Mouse (Mus musculus) lung, postnatal 0 days (tissue): ENCODE results near the gene Hcar2. TPM values are rescaled to one million over a fixed set of nuclear protein-coding genes. Genes with fewer than 3 reads are reported as not detected.
A peak's percentile ranks its signal among the peaks of the same experiment; 100 is the strongest.

Experiments
- ATAC-seq: fragments of 200-750 bp; cut with Nextera tagmentation; 2 replicates; pipeline ENCODE4 v1.8.0; 2017; ENCODE audit warnings: moderate library complexity
- DNase-seq: peaks from one replicate; pipeline ENCODE4 v3.0.0-alpha.2; 2016; ENCODE audit warnings: low spot score
- H3K27ac ChIP-seq: fragments of 300-500 bp; sonication (generic); 2 replicates; pipeline ENCODE4 v1.5.1; 2014; ENCODE audit warnings: antibody characterized with exemption, mild to moderate bottlenecking, low read length, mixed read lengths
- H3K27me3 ChIP-seq: fragments of 300-500 bp; sonication (generic); replicated peaks from 2 replicates; pipeline ENCODE4 v1.6.1; 2014; ENCODE audit warnings: low read length, mixed read lengths; ENCODE audit not compliant: insufficient read depth
- H3K36me3 ChIP-seq: fragments of 300-500 bp; sonication (generic); 2 replicates; pipeline ENCODE4 v1.6.1; 2014; ENCODE audit warnings: low read length, mixed read lengths; ENCODE audit not compliant: insufficient read depth
- H3K4me1 ChIP-seq: fragments of 300-500 bp; sonication (generic); 2 replicates; pipeline ENCODE4 v1.6.1; 2014; ENCODE audit warnings: antibody characterized with exemption, low read depth, low read length, mixed read lengths; ENCODE audit not compliant: insufficient read depth
- H3K4me2 ChIP-seq: fragments of 300-500 bp; sonication (generic); replicated peaks from 2 replicates; pipeline ENCODE4 v1.6.1; 2014; ENCODE audit warnings: low read depth, mild to moderate bottlenecking, low read length, moderate library complexity, mixed read lengths
- H3K4me3 ChIP-seq: fragments of 300-500 bp; sonication (generic); 2 replicates; pipeline ENCODE4 v1.5.1; 2014; ENCODE audit warnings: low read depth, low read length
- H3K9ac ChIP-seq: fragments of 300-500 bp; sonication (generic); replicated peaks from 2 replicates; pipeline ENCODE4 v1.6.1; 2014; ENCODE audit warnings: low read depth, mild to moderate bottlenecking
- H3K9me3 ChIP-seq: fragments of 300-500 bp; sonication (generic); 2 replicates; pipeline ENCODE4 v1.6.1; 2016; ENCODE audit warnings: low read length, mixed read lengths
- CTCF ChIP-seq: IDR thresholded peaks from 2 replicates; pipeline ENCODE4 v1.5.1; 2016; ENCODE audit warnings: antibody characterized with exemption, mild to moderate bottlenecking
- EP300 ChIP-seq: IDR thresholded peaks from 2 replicates; pipeline ENCODE4 v1.6.1; 2016; ENCODE audit warnings: antibody characterized with exemption, mild to moderate bottlenecking, control low read depth
- WGBS: fragments of 180-500 bp; shearing (Covaris S2); extraction: QIAGEN DNeasy Blood & Tissue Kit; methylation state at CpG from one replicate; pipeline ENCODE4 v1.1.7; 2014; 5-methylcytosine and 5-hydroxymethylcytosine counted together
- polyA plus RNA-seq: library from polyadenylated mRNA; unstranded; fragments of >200 nt; fragmentation: Nextera tagmentation; extraction: Ambion mirVana; gene quantifications from 2 replicates; pipeline ENCODE4 v1.2.1, GENCODE M21; 2015

Hcar2 gene
- polyA plus RNA-seq, 1 experiment from 2014 or later = 3.7 TPM

DNA sequence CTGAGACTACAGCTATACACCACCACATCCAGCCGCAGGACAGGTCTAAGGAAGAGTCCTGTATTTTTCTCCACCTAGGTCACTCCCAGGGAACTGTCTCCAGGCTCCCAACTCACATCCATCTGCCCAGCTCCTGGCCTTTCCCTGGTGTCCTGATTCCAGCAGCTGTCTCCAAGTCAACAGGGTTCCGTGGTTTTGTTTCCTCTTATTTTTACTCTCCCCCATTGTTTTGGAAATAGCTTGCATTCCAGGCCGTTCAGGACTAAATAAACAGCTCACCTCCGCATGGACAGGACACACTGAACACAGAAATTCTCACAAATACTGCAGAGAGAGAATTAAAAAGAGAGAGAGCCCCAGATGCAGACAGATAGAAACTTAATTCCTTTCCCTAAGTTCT is 27.9 kb downstream of the Hcar2 start:
- Histone ChIP-seq H3K27ac (no peak overlapping the region), H3K4me3 (no peak overlapping the region), H3K27me3 (no peaks in the 10 kb centered on the region), H3K36me3 (no peaks in the 10 kb centered on the region), H3K4me1 (no peaks in the 10 kb centered on the region), H3K9me3 (no peaks in the 10 kb centered on the region), H3K9ac (no peak overlapping the region), H3K4me2 (no peak overlapping the region)
- DNase-seq (no peak), ATAC-seq (no peak)
- TF ChIP-seq CTCF (no peak), EP300 (no peak)
- 34% methylated on average over 4 of the region's 4 CpGs for WGBS

- H3K27ac ChIP-seq = no peak overlapping the region
- no peaks in the 10 kb centered on the region for H3K9me3 ChIP-seq
- 77% methylated on average over 3 of the region's 3 CpGs for WGBS
- H3K36me3 ChIP-seq = no peaks in the 10 kb centered on the region
- no peak overlapping the region for H3K9ac ChIP-seq
- no peak overlapping the region for H3K4me3 ChIP-seq
- ATAC-seq = no peak
- no peaks in the 10 kb centered on the region for H3K27me3 ChIP-seq
- no peak overlapping the region for H3K4me2 ChIP-seq
- no peak for DNase-seq
- H3K4me1 ChIP-seq = no peaks in the 10 kb centered on the region
- no peak for TF ChIP-seq EP300
- no peak for TF ChIP-seq CTCF
Observed at GRCm38 (mm10) chr5:123834836-123835235, 30.5 kb downstream of the Hcar2 start.

GRCm38 (mm10) chr5:123832309-123832708 is 33.0 kb downstream of the Hcar2 start:
- ATAC-seq = peak; percentile 35
- 81% methylated on average over 7 of the region's 7 CpGs for WGBS
- H3K4me2 ChIP-seq = no peak overlapping the region
- H3K27ac ChIP-seq = no peak overlapping the region
- TF ChIP-seq EP300 (peak; percentile 64; the same call in 1 of the 2 replicates), CTCF (no peak)
- no peaks in the 10 kb centered on the region for H3K27me3 ChIP-seq
- H3K4me3 ChIP-seq = no peak overlapping the region
- H3K36me3 ChIP-seq = no peaks in the 10 kb centered on the region
- no peaks in the 10 kb centered on the region for H3K4me1 ChIP-seq
- H3K9ac ChIP-seq = no peak overlapping the region
- no peaks in the 10 kb centered on the region for H3K9me3 ChIP-seq
- peak; percentile 64 for DNase-seq

- no peak overlapping the region for H3K4me3 ChIP-seq
- DNase-seq (peak; percentile 30), ATAC-seq (peak; percentile 43; the same call in 1 of the 2 replicates)
- H3K9me3 ChIP-seq = no peaks in the 10 kb centered on the region
- no peak for TF ChIP-seq EP300
- TF ChIP-seq CTCF = peak; percentile 62
- no peaks in the 10 kb centered on the region for H3K36me3 ChIP-seq
- no peaks in the 10 kb centered on the region for H3K27me3 ChIP-seq
- H3K27ac ChIP-seq = no peak overlapping the region
- H3K4me1 ChIP-seq = no peaks in the 10 kb centered on the region
- H3K4me2 ChIP-seq = no peak overlapping the region
- H3K9ac ChIP-seq = no peak overlapping the region
- WGBS = 71% methylated on average over 6 of the region's 6 CpGs
Observed at GRCm38 (mm10) chr5:123827659-123828091, 37.6 kb downstream of the Hcar2 start.

- no peaks in the 10 kb centered on the region for H3K36me3 ChIP-seq
- H3K9me3 ChIP-seq = no peaks in the 10 kb centered on the region
- DNase-seq = no peak
- no peak overlapping the region for H3K9ac ChIP-seq
- H3K27me3 ChIP-seq = no peaks in the 10 kb centered on the region
- H3K4me2 ChIP-seq = no peak overlapping the region
- no peak for ATAC-seq
- WGBS = 69% methylated on average over 7 of the region's 7 CpGs
- TF ChIP-seq CTCF (no peak), EP300 (no peak)
- H3K4me3 ChIP-seq = no peak overlapping the region
- H3K4me1 ChIP-seq = no peaks in the 10 kb centered on the region
- no peak overlapping the region for H3K27ac ChIP-seq
Observed at GRCm38 (mm10) chr5:123822706-123823105, 42.6 kb downstream of the Hcar2 start.

- WGBS = 81% methylated on average over 3 of the region's 3 CpGs
- TF ChIP-seq EP300 (no peak), CTCF (no peak)
- Histone ChIP-seq H3K4me3 (no peak overlapping the region), H3K9me3 (no peaks in the 10 kb centered on the region), H3K4me2 (no peak overlapping the region), H3K36me3 (no peaks in the 10 kb centered on the region), H3K4me1 (no peaks in the 10 kb centered on the region), H3K27ac (no peak overlapping the region), H3K9ac (no peak overlapping the region), H3K27me3 (no peaks in the 10 kb centered on the region)
- peak; percentile 31 for DNase-seq
- no peak for ATAC-seq
Observed at GRCm38 (mm10) chr5:123821264-123821571, 44.1 kb downstream of the Hcar2 start.
